Mouse (Mus musculus) left cerebral cortex, postnatal 36 days (tissue): ENCODE measurements at regions not wholly inside any gene's neighbourhood (a gene's known extent, or its start where the extent isn't known, plus 50 kb on each side); places are given as distances from the start of the nearest gene placed in this dataset.

Source experiments
- DNase-seq, 2 experiments: peaks; one replicate each; pipeline ENCODE4 v3.0.0; 2021 to 2022; ENCODE audit warnings: low spot score in 2 of 2, mixed read lengths in 1 of 2
- intact Hi-C: fragments of 180-260 bp; cut with DNase I; formaldehyde crosslinking; loops from one replicate; pipeline ENCODE4 v1.15.1; 2025

- intact Hi-C loops, result no loop called here
- DNase-seq, result no peak
These were observed 219.8 kb downstream of the Il20rb start for GRCm38 (mm10) chr9:100266528-100267387.

GRCm38 (mm10) chr9:100252409-100252808 is 234.2 kb downstream of the Il20rb start:
- no peak for DNase-seq
- intact Hi-C loops, result no loop called here
